ENCODE assay signal across 8 mouse cellular contexts in the genomic region with DNA sequence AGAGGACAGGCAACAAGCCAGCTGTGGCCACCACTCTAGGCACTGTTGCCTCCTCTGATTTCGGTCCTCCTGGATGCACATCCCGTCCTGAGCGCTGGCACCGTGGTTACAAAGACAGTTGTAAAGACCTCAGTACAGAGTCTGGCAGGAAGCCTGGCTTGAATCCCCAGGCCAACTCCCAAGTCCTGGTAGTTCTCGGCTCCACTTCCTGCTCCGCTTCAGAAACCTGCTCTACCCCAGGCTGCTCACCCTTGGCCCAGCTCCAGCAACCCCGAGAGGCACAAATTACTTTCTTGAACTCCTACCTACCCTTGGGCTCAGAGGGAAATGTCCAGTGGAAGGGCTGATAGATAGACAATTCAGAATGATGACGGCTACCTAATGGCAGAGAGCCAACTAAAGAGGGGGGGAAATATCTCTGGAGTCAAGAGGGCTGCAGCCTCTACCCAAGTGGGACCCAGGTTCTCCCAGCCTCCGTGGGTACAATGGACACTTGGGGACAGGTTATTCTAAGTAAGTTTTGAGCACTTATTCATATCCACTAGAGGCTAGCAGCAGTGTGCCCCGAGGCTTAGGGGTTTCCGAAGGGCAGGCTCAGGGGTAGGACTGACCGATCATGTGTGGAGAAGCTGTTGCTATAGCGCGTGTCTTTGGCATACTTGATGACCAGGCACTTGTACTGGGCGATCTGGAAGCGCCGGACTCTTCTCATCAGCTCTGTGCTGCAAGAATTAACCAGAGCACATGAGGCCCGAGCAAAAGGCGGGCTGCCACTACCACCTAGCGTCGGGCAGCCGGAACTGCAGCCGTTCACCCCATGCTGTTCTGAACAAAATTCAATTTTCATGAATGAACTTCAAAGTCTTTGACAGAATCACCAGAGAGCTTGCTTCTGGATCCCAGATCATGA. TPM values are rescaled to one million over a fixed set of nuclear protein-coding genes. Genes with fewer than 3 reads are reported as not detected.
A peak's percentile ranks its signal among the peaks of the same experiment; 100 is the strongest.
DNase-seq lines count a peak whose midpoint lies in the region; ATAC-seq and TF ChIP-seq lines count a peak whose summit lies in the region.

No protein-coding gene starts in this region.

- H3K36me3 ChIP-seq in heart, embryonic 14.5 days (ENCODE audit: control insufficient read depth, insufficient read depth, low read length): peaks cover 47% of the 10 kb centered on the region
- peaks cover 48% of the 10 kb centered on the region for H3K36me3 ChIP-seq in liver, embryonic 14.5 days (replicated peaks; ENCODE audit: control insufficient read depth, insufficient read depth, low read depth)
- H3K36me3 ChIP-seq in neural tube, embryonic 11.5 days (ENCODE audit: control insufficient read depth, insufficient read depth, low read length): no peaks in the 10 kb centered on the region
- no peaks in the 10 kb centered on the region for H3K36me3 ChIP-seq in stomach, embryonic 16.5 days (ENCODE audit: control insufficient read depth, insufficient read depth, low read length)

- no peaks in the 10 kb centered on the region for H3K27me3 ChIP-seq in heart, embryonic 14.5 days (ENCODE audit: control insufficient read depth, insufficient read depth, low read length)
- no peaks in the 10 kb centered on the region for H3K27me3 ChIP-seq in liver, embryonic 14.5 days (ENCODE audit: control insufficient read depth, insufficient read depth, low read length)
- H3K27me3 ChIP-seq in neural tube, embryonic 11.5 days (ENCODE audit: control insufficient read depth, insufficient read depth, low read length): no peaks in the 10 kb centered on the region
- no peaks in the 10 kb centered on the region for H3K27me3 ChIP-seq in stomach, embryonic 16.5 days (ENCODE audit: control insufficient read depth, insufficient read depth, low read length)

- WGBS in heart, embryonic 14.5 days: 9% methylated on average over 23 of the region's 23 CpGs
- 15% methylated on average over 23 of the region's 23 CpGs for WGBS in liver, embryonic 14.5 days (ENCODE audit: insufficient replicate concordance)
- WGBS in neural tube, embryonic 11.5 days: 29% methylated on average over 23 of the region's 23 CpGs
- 12% methylated on average over 23 of the region's 23 CpGs for WGBS in stomach, embryonic 16.5 days

- peak; percentile 48; the same call in 1 of the 2 replicates for ATAC-seq in heart, embryonic 14.5 days (ENCODE audit: insufficient number of reproducible peaks, insufficient read depth, low FRiP score, low read depth)
- peak; percentile 56 for ATAC-seq in liver, embryonic 14.5 days (ENCODE audit: insufficient read depth)
- ATAC-seq in neural tube, embryonic 11.5 days (ENCODE audit: insufficient read depth, low FRiP score, low TSS enrichment): peak; percentile 69
- ATAC-seq in stomach, embryonic 16.5 days (ENCODE audit: insufficient read depth, low FRiP score): peak; percentile 59

- no peak for TF ChIP-seq EP300 in liver, embryonic 14.5 days (IDR thresholded peaks at IDR 0.05; ENCODE audit: low read depth)

- H3K4me3 ChIP-seq in brown adipose tissue, adult 24 weeks (ENCODE audit: insufficient read depth, low read depth, low read length): peak overlapping the region; percentile 4; the same call in 1 of the 2 replicates
- peak overlapping the region; percentile 56 to 71 for H3K4me3 ChIP-seq in heart, embryonic 14.5 days (ENCODE audit: control insufficient read depth in 1 of 2, insufficient read depth in 1 of 2, low read depth in 1 of 2, low read length in 2 of 2)
- H3K4me3 ChIP-seq in liver, embryonic 14.5 days (ENCODE audit: insufficient read depth in 1 of 2, low read depth in 2 of 2, low read length in 2 of 2): peak overlapping the region; percentile 90 to 95
- H3K4me3 ChIP-seq in neural tube, embryonic 11.5 days (ENCODE audit: low read depth, low read length): peak overlapping the region; percentile 65
- H3K4me3 ChIP-seq in stomach, embryonic 16.5 days (replicated peaks; ENCODE audit: low read length): peak overlapping the region; percentile 55

- H3K4me1 ChIP-seq in brown adipose tissue, adult 24 weeks (ENCODE audit: control insufficient read depth, insufficient read depth, insufficient read length, low read length): peaks cover 24% of the 10 kb centered on the region
- peaks cover 55 to 83% of the 10 kb centered on the region in 2 experiments for H3K4me1 ChIP-seq in heart, embryonic 14.5 days (ENCODE audit: control insufficient read depth in 2 of 2, insufficient read depth in 2 of 2, low read length in 2 of 2)
- peaks cover 35 to 48% of the 10 kb centered on the region in 2 experiments for H3K4me1 ChIP-seq in liver, embryonic 14.5 days (replicated peaks; ENCODE audit: control insufficient read depth in 2 of 2, insufficient read depth in 2 of 2, low read length in 1 of 2)
- H3K4me1 ChIP-seq in neural tube, embryonic 11.5 days (ENCODE audit: control insufficient read depth, insufficient read depth, low read length): peaks cover 19% of the 10 kb centered on the region
- peaks cover 60% of the 10 kb centered on the region for H3K4me1 ChIP-seq in stomach, embryonic 16.5 days (ENCODE audit: control insufficient read depth, insufficient read depth, low read length)

- H3K9ac ChIP-seq in heart, embryonic 14.5 days (ENCODE audit: low read length): peak overlapping the region; percentile 86
- peak overlapping the region; percentile 99 for H3K9ac ChIP-seq in liver, embryonic 14.5 days (replicated peaks)
- peak overlapping the region; percentile 50 for H3K9ac ChIP-seq in neural tube, embryonic 11.5 days (ENCODE audit: low read length)
- peak overlapping the region; percentile 77 for H3K9ac ChIP-seq in stomach, embryonic 16.5 days (ENCODE audit: low read length)

- H3K9me3 ChIP-seq in heart, embryonic 14.5 days (ENCODE audit: control insufficient read depth, low read length): no peaks in the 10 kb centered on the region
- no peaks in the 10 kb centered on the region for H3K9me3 ChIP-seq in liver, embryonic 14.5 days (ENCODE audit: control insufficient read depth, low read length)
- no peaks in the 10 kb centered on the region for H3K9me3 ChIP-seq in neural tube, embryonic 11.5 days (ENCODE audit: control insufficient read depth, low read length)
- H3K9me3 ChIP-seq in stomach, embryonic 16.5 days (replicated peaks; ENCODE audit: control insufficient read depth, low read length): no peaks in the 10 kb centered on the region

- peak; percentile 89 for DNase-seq in CD4-positive, CD25-positive, alpha-beta regulatory T cell, adult 2 months (ENCODE audit: low read depth, low spot score)
- DNase-seq in fat pad, adult 2 months (ENCODE audit: extremely low read depth, low read depth, low spot score): peak; percentile 71
- DNase-seq in kidney, postnatal 25 days: peak; percentile 82 to 92
- peak in 2 of 3 experiments; percentile 67 to 69 for DNase-seq in liver, embryonic 14.5 days (ENCODE audit: low read depth in 3 of 3, low spot score in 3 of 3)
- DNase-seq in neural tube, embryonic 11.5 days (ENCODE audit: low spot score): peak; percentile 86

- H3K4me2 ChIP-seq in heart, embryonic 14.5 days (ENCODE audit: low read length): peak overlapping the region; percentile 92
- peak overlapping the region; percentile 90 for H3K4me2 ChIP-seq in liver, embryonic 14.5 days (ENCODE audit: low read depth)
- peak overlapping the region; percentile 83 for H3K4me2 ChIP-seq in neural tube, embryonic 11.5 days (ENCODE audit: low read depth)
- H3K4me2 ChIP-seq in stomach, embryonic 16.5 days (ENCODE audit: low read depth, low read length): peak overlapping the region; percentile 74

- TF ChIP-seq CTCF in liver, embryonic 14.5 days (IDR thresholded peaks at IDR 0.05; ENCODE audit: low read depth): peak; percentile 98

- H3K27ac ChIP-seq in brown adipose tissue, adult 24 weeks (replicated peaks; ENCODE audit: low read depth, low read length): no peak overlapping the region
- H3K27ac ChIP-seq in heart, embryonic 14.5 days (replicated peaks in 1 of 2; ENCODE audit: control insufficient read depth in 1 of 2, insufficient read depth in 1 of 2, low read depth in 2 of 2, low read length in 2 of 2): peak overlapping the region; percentile 36 to 97
- peak overlapping the region; percentile 93 for H3K27ac ChIP-seq in liver, embryonic 14.5 days
- H3K27ac ChIP-seq in neural tube, embryonic 11.5 days (ENCODE audit: low read depth, low read length): no peak overlapping the region
- H3K27ac ChIP-seq in stomach, embryonic 16.5 days (ENCODE audit: low read length): peak overlapping the region; percentile 94

RNA-seq across cellular contexts. Expression of gene Afmid, which starts 1.4 kb away (rescaled TPM):
- 1.7 and 1.8 TPM in 2 replicates for polyA plus RNA-seq in brown adipose tissue, adult 24 weeks (2012; ENCODE audit: insufficient read depth, insufficient read length, missing spikeins)
- polyA plus RNA-seq in heart, embryonic 14.5 days (2014; fragmentation: Nextera tagmentation; extraction: Ambion mirVana): 18.7 and 20.8 TPM in 2 replicates
- polyA plus RNA-seq in liver, embryonic 14.5 days (2012; rRNA removed): 7.1 and 7.6 TPM in 2 replicates
- polyA plus RNA-seq in liver, embryonic 14.5 days (2014; fragmentation: Nextera tagmentation; extraction: Ambion mirVana): 7.5 and 9.8 TPM in 2 replicates
- 2.3 and 3.0 TPM in 2 replicates for polyA plus RNA-seq in neural tube, embryonic 11.5 days (2014; fragmentation: Nextera tagmentation; extraction: Ambion mirVana)
- 6.8 and 8.5 TPM in 2 replicates for polyA plus RNA-seq in stomach, embryonic 16.5 days (2015; fragmentation: Nextera tagmentation; extraction: Ambion mirVana)

RNA-seq across cellular contexts. Expression of gene Tk1, which starts 1.6 kb away (rescaled TPM):
- not detected in 2 replicates for polyA plus RNA-seq in brown adipose tissue, adult 24 weeks (2012; ENCODE audit: insufficient read depth, insufficient read length, missing spikeins)
- polyA plus RNA-seq in heart, embryonic 14.5 days (2014; fragmentation: Nextera tagmentation; extraction: Ambion mirVana): 98.0 and 100 TPM in 2 replicates
- 122 and 136 TPM in 2 replicates for polyA plus RNA-seq in liver, embryonic 14.5 days (2012; rRNA removed)
- 135 and 144 TPM in 2 replicates for polyA plus RNA-seq in liver, embryonic 14.5 days (2014; fragmentation: Nextera tagmentation; extraction: Ambion mirVana)
- polyA plus RNA-seq in neural tube, embryonic 11.5 days (2014; fragmentation: Nextera tagmentation; extraction: Ambion mirVana): 86.0 and 88.2 TPM in 2 replicates
- 120 and 128 TPM in 2 replicates for polyA plus RNA-seq in stomach, embryonic 16.5 days (2015; fragmentation: Nextera tagmentation; extraction: Ambion mirVana)

RNA-seq across cellular contexts. Expression of gene Gm20708, which starts 14.8 kb away (rescaled TPM):
- not detected in 2 replicates for polyA plus RNA-seq in brown adipose tissue, adult 24 weeks (2012; ENCODE audit: insufficient read depth, insufficient read length, missing spikeins)
- 0.71 and 1.0 TPM in 2 replicates for polyA plus RNA-seq in heart, embryonic 14.5 days (2014; fragmentation: Nextera tagmentation; extraction: Ambion mirVana)
- polyA plus RNA-seq in liver, embryonic 14.5 days (2012; rRNA removed): 0.03 and 0.08 TPM in 2 replicates
- 0.10 and 0.28 TPM in 2 replicates for polyA plus RNA-seq in liver, embryonic 14.5 days (2014; fragmentation: Nextera tagmentation; extraction: Ambion mirVana)
- 0.64 TPM in 1 of 2 replicates, not detected in the other for polyA plus RNA-seq in neural tube, embryonic 11.5 days (2014; fragmentation: Nextera tagmentation; extraction: Ambion mirVana)
- polyA plus RNA-seq in stomach, embryonic 16.5 days (2015; fragmentation: Nextera tagmentation; extraction: Ambion mirVana): 0.16 and 0.68 TPM in 2 replicates

RNA-seq across cellular contexts. Expression of gene Syngr2, which starts 14.8 kb away (rescaled TPM):
- 30.4 and 30.5 TPM in 2 replicates for polyA plus RNA-seq in brown adipose tissue, adult 24 weeks (2012; ENCODE audit: insufficient read depth, insufficient read length, missing spikeins)
- 99.4 and 102 TPM in 2 replicates for polyA plus RNA-seq in heart, embryonic 14.5 days (2014; fragmentation: Nextera tagmentation; extraction: Ambion mirVana)
- polyA plus RNA-seq in liver, embryonic 14.5 days (2012; rRNA removed): 36.5 and 48.8 TPM in 2 replicates
- polyA plus RNA-seq in liver, embryonic 14.5 days (2014; fragmentation: Nextera tagmentation; extraction: Ambion mirVana): 48.6 and 50.4 TPM in 2 replicates
- polyA plus RNA-seq in neural tube, embryonic 11.5 days (2014; fragmentation: Nextera tagmentation; extraction: Ambion mirVana): 29.9 and 30.3 TPM in 2 replicates
- polyA plus RNA-seq in stomach, embryonic 16.5 days (2015; fragmentation: Nextera tagmentation; extraction: Ambion mirVana): 129 and 157 TPM in 2 replicates

RNA-seq across cellular contexts. Expression of gene Birc5, which starts 24.7 kb away (rescaled TPM):
- polyA plus RNA-seq in brown adipose tissue, adult 24 weeks (2012; ENCODE audit: insufficient read depth, insufficient read length, missing spikeins): 1.1 TPM in 1 of 2 replicates, not detected in the other
- 227 and 240 TPM in 2 replicates for polyA plus RNA-seq in heart, embryonic 14.5 days (2014; fragmentation: Nextera tagmentation; extraction: Ambion mirVana)
- polyA plus RNA-seq in liver, embryonic 14.5 days (2012; rRNA removed): 123 and 181 TPM in 2 replicates
- polyA plus RNA-seq in liver, embryonic 14.5 days (2014; fragmentation: Nextera tagmentation; extraction: Ambion mirVana): 371 and 373 TPM in 2 replicates
- polyA plus RNA-seq in neural tube, embryonic 11.5 days (2014; fragmentation: Nextera tagmentation; extraction: Ambion mirVana): 287 and 308 TPM in 2 replicates
- 230 and 247 TPM in 2 replicates for polyA plus RNA-seq in stomach, embryonic 16.5 days (2015; fragmentation: Nextera tagmentation; extraction: Ambion mirVana)

Comparison
In these comparisons a context has a peak if more than half of its experiments do, and no peak if none do; other contexts are left out.
1. H3K27ac ChIP-seq: peak in heart, embryonic 14.5 days (2 of 2), liver, embryonic 14.5 days (single experiment) and stomach, embryonic 16.5 days (single experiment); none in brown adipose tissue, adult 24 weeks (single experiment) and neural tube, embryonic 11.5 days (single experiment).
2. H3K4me3 ChIP-seq: peak in every context shown above with its lines; median percentile 92 in liver, embryonic 14.5 days; 65 in neural tube, embryonic 11.5 days; 64 in heart, embryonic 14.5 days; 55 in stomach, embryonic 16.5 days; 4 in brown adipose tissue, adult 24 weeks.
3. RNA of gene Tk1, which starts 1.6 kb away (polyA plus RNA-seq): 122 to 144 TPM in liver, embryonic 14.5 days, 120 to 128 TPM in stomach, embryonic 16.5 days, 98.0 to 100 TPM in heart, embryonic 14.5 days and 86.0 to 88.2 TPM in neural tube, embryonic 11.5 days; not detected in brown adipose tissue, adult 24 weeks; every median in the first group is over 10 times any median in the second.
4. Peak in every context shown above with its lines, with median percentiles within 50 percentile points of each other: DNase-seq, ATAC-seq, H3K4me2 ChIP-seq and H3K9ac ChIP-seq.